Comparison of ENCODE assay signal across 7 mouse cellular contexts in genomic region chr14:99039308-99039707, GRCm38 (mm10). TPM values are rescaled to one million over a fixed set of nuclear protein-coding genes. Genes with fewer than 3 reads are reported as not detected.
"Had no signal": no experiment of that assay in that cellular context is flagged by ENCODE, and none has a peak within 500 bp of the region (broad histone marks: within the 10 kb centered on the region; RNA-seq: fewer than 3 reads in every experiment).

No protein-coding gene starts in this region.

RNA-seq across cellular contexts. Expression of gene Rpl36a-ps1, which starts 45.2 kb away (rescaled TPM):
- total RNA-seq: gastrocnemius, adult 8-10 months had no signal
- polyA plus RNA-seq: embryonic facial prominence, embryonic 10.5 days; forebrain, embryonic 16.5 days; forebrain, postnatal 0 days; gonadal fat pad, adult 2 months; heart, adult 2 months had no signal

RNA-seq across cellular contexts. Expression of gene Pibf1, which starts 59.9 kb away (rescaled TPM):
- polyA plus RNA-seq: erythroblast, embryonic 14.5 days had no signal
